Mouse (Mus musculus) neural tube, embryonic 14.5 days (tissue): ENCODE measurements at regions not wholly inside any gene's neighbourhood (a gene's known extent, or its start where the extent isn't known, plus 50 kb on each side); places are given as distances from the start of the nearest gene placed in this dataset.
"Not testable (repeated sequence)": the region's sequence is repeated elsewhere in the genome, so short reads cannot be mapped to it uniquely, and the experiment has no call there.

Source experiments
- ATAC-seq: fragments of 200-750 bp; cut with Nextera tagmentation; 2 replicates; pipeline ENCODE4 v1.8.0; 2017; ENCODE audit warnings: low read depth, mild to moderate bottlenecking, moderate TSS enrichment, moderate library complexity
- H3K27ac ChIP-seq: fragments of 300-500 bp; sonication (generic); 2 replicates; pipeline ENCODE4 v1.5.1; 2014; ENCODE audit warnings: low read depth, mild to moderate bottlenecking, control low read depth, low read length, moderate library complexity, mixed read lengths
- H3K27me3 ChIP-seq: fragments of 300-500 bp; sonication (generic); 2 replicates; pipeline ENCODE4 v1.6.1; 2014; ENCODE audit warnings: low read length; ENCODE audit not compliant: control insufficient read depth, insufficient read depth
- H3K36me3 ChIP-seq: fragments of 300-500 bp; sonication (generic); 2 replicates; pipeline ENCODE4 v1.6.1; 2014; ENCODE audit warnings: low read length, mixed read lengths; ENCODE audit not compliant: control insufficient read depth, insufficient read depth
- H3K4me1 ChIP-seq: fragments of 300-500 bp; sonication (generic); 2 replicates; pipeline ENCODE4 v1.6.1; 2014; ENCODE audit warnings: low read length; ENCODE audit not compliant: control insufficient read depth, insufficient read depth
- H3K4me2 ChIP-seq: fragments of 300-500 bp; sonication (generic); 2 replicates; pipeline ENCODE4 v1.6.1; 2014; ENCODE audit warnings: mild to moderate bottlenecking, low read depth, low read length, control low read depth
- H3K4me3 ChIP-seq: fragments of 300-500 bp; sonication (generic); 2 replicates; pipeline ENCODE4 v1.5.1; 2014; ENCODE audit warnings: low read depth, low read length, control low read depth, mixed read lengths
- H3K9ac ChIP-seq: fragments of 300-500 bp; sonication (generic); replicated peaks from 2 replicates; pipeline ENCODE4 v1.6.1; 2014; ENCODE audit warnings: low read depth, mild to moderate bottlenecking, control low read depth, low read length, mixed read lengths
- H3K9me3 ChIP-seq: fragments of 300-500 bp; sonication (generic); 2 replicates; pipeline ENCODE4 v1.6.1; 2016; ENCODE audit warnings: low read length; ENCODE audit not compliant: control insufficient read depth
- WGBS: fragments of 180-500 bp; shearing (Covaris S2); extraction: QIAGEN DNeasy Blood & Tissue Kit; methylation state at CpG from one replicate; pipeline ENCODE4 v1.1.7; 2014; 5-methylcytosine and 5-hydroxymethylcytosine counted together

DNA sequence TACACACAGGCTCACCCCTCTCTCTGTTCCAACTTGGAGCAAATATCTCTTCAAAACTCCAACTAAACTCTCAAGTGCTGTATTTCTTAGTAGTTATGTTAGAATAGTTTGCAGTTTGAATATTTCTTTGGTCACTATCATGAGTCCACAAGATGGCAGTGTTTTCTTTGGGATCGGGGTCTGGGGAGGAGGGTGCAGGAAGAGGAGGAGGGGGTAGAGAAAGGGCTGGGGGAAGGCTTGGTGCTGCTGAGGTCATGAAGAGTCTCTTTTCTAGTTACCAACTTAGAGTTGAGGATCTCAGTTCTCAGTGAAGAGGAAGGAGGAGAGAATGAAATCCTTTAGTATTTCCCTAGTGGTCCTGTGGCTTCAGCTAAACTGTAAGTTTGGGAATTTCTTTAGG, 188.1 kb upstream of the Olfr1507 start:
- not testable (repeated sequence) for H3K9me3 ChIP-seq, H3K27me3 ChIP-seq, H3K4me1 ChIP-seq, H3K9ac ChIP-seq, H3K4me2 ChIP-seq, ATAC-seq, H3K36me3 ChIP-seq, H3K27ac ChIP-seq, H3K4me3 ChIP-seq
- no CpG with 5 or more reads among the region's 1 CpGs for WGBS

DNA sequence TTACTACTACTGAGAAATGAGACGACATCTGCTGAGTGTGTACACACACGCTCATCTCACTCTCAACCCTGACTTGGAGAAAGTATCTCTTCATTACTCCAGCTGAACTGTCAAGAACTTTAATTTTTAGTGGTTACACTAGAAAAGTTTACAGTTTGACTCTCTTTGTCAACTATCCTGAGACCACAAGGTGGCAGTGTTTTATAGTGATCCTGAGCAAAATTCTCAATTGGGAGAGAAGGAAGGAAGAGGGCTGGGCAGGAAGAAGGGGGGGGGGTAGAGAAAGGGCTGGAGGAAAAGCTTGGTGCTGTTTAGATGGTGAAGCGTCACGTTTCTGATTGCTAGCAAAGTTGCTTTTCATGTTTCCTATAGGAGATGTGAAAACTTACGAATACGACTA, 158.8 kb upstream of the Olfr1507 start:
- H3K4me3 ChIP-seq = no peak overlapping the region
- no peak for ATAC-seq
- H3K27me3 ChIP-seq = no peaks in the 10 kb centered on the region
- no peaks in the 10 kb centered on the region for H3K4me1 ChIP-seq
- no peak overlapping the region for H3K27ac ChIP-seq
- H3K4me2 ChIP-seq = no peak overlapping the region
- H3K9me3 ChIP-seq = 0 out of 2 replicates have a peak, but pooled peaks cover 2% of the 10 kb centered on the region
- no peak overlapping the region for H3K9ac ChIP-seq
- no peaks in the 10 kb centered on the region for H3K36me3 ChIP-seq
- WGBS = 67% methylated on average over 6 of the region's 6 CpGs

DNA sequence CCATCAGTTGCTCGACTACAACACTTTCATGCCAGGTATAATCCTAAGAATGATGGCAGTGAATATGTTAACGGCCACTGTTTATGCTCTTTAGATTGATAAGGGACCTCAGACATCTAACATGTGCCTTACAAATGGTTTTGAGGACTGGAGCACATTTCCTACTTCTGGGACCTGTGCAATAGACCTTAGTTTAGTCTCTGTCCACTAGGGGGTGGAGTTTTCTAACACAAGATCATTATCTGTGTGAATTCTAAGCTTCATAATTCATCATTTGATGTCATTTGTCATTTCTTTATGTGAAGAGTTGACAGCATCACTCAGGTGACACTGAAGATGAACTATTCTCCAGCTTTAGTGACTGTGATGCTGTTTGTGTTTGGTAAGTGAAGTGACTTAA, 142.6 kb upstream of the Olfr1507 start:
- no peaks in the 10 kb centered on the region for H3K4me1 ChIP-seq
- no peak overlapping the region for H3K9ac ChIP-seq
- no peak overlapping the region for H3K27ac ChIP-seq
- H3K36me3 ChIP-seq = no peaks in the 10 kb centered on the region
- H3K27me3 ChIP-seq = no peaks in the 10 kb centered on the region
- H3K9me3 ChIP-seq = no peaks in the 10 kb centered on the region
- H3K4me3 ChIP-seq = no peak overlapping the region
- ATAC-seq = no peak
- 80% methylated on average over 2 of the region's 2 CpGs for WGBS
- H3K4me2 ChIP-seq = no peak overlapping the region

DNA sequence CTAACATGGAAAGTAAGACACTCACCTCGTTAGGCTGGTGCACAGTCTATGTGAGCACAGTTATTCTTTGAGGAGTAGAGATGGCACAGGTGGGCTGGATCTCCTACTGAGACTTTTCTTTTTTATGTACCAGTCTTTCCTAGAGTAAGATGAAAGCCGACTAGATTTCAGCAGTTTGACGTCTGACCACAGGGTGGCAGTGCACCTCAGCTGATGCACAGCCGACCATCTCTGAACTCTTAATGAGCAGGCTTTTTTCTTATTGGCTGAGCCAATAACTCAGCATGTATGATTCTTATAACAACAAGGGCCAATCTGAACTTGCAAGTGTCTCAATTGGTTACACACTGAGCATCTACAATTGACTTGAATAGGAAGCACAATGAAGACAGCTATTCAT, 126.6 kb upstream of the Olfr1507 start:
- no peaks in the 10 kb centered on the region for H3K9me3 ChIP-seq
- H3K9ac ChIP-seq = no peak overlapping the region
- H3K4me1 ChIP-seq = no peaks in the 10 kb centered on the region
- 42% methylated on average over 4 of the region's 4 CpGs for WGBS
- no peaks in the 10 kb centered on the region for H3K36me3 ChIP-seq
- H3K4me3 ChIP-seq = no peak overlapping the region
- ATAC-seq = no peak
- no peak overlapping the region for H3K4me2 ChIP-seq
- H3K27ac ChIP-seq = no peak overlapping the region
- H3K27me3 ChIP-seq = no peaks in the 10 kb centered on the region

DNA sequence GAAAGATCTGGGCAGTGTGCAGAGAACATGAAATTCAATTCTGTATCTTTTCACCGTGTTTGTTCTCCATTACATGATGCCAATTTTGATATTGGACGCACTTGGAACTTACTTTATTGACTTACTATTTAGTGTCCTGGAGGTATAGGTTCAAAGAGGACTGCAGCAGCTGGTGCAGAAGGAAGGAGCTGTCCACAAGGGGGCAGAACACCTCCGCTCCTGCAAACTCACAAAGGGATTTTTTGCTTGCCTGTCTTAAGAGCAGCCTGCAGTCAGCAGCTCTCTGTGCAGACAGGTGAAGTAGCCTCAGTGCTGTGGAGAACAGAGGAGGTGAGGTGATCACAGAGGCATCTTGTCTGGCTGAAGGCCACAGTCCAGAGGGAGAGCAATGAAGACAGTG, 84.8 kb upstream of the Olfr1507 start:
- no peak for ATAC-seq
- Histone ChIP-seq H3K27me3 (no peaks in the 10 kb centered on the region), H3K4me1 (no peaks in the 10 kb centered on the region), H3K27ac (no peak overlapping the region), H3K4me2 (no peak overlapping the region), H3K9me3 (no peaks in the 10 kb centered on the region), H3K4me3 (no peak overlapping the region), H3K36me3 (no peaks in the 10 kb centered on the region), H3K9ac (no peak overlapping the region)
- 41% methylated on average over 3 of the region's 3 CpGs for WGBS

DNA sequence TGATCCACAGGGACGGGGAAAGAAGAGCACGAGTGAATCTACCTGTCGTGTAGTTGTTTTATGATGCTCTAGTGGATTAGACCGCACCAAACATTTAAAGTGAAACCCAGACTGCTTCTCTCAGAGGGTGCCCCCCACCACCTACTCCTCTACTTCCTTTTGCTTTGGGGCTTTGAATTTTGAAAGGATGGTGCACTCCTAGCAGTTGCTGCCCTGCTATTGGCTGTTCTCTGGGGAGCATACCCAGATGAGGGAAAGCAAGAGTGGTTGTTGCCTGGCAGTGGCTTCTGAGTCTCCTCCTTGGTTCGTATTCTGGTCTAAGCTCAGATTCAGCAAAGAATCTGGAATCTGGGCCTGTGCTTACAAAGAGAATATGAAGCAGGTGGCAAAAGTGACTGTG, 71.4 kb upstream of the Olfr1507 start:
- no peak for ATAC-seq
- Histone ChIP-seq H3K9me3 (no peaks in the 10 kb centered on the region), H3K4me3 (no peak overlapping the region), H3K9ac (no peak overlapping the region), H3K27ac (no peak overlapping the region), H3K4me1 (no peaks in the 10 kb centered on the region), H3K4me2 (no peak overlapping the region), H3K27me3 (no peaks in the 10 kb centered on the region), H3K36me3 (no peaks in the 10 kb centered on the region)
- WGBS = 76% methylated on average over 5 of the region's 5 CpGs

DNA sequence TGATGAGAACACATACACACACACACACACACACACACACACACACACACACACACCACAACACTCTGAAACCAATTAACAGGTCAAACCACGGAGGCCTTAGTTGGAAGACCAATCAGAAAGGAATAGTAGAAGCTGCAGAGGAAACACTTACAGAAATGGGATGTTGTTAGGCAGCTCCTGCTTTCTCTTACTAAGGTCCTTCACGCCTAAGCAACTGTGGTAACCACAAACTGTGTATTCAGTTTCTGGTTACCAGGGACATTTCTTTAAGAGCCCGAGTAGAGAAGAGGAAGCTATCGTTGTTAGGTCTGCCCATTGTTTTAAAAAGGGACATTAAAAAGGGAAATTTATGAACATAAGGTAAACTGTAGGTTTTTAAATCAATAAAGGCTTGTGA, 70.1 kb upstream of the Olfr1507 start:
- Histone ChIP-seq H3K9ac (no peak overlapping the region), H3K9me3 (no peaks in the 10 kb centered on the region), H3K27ac (no peak overlapping the region), H3K4me2 (no peak overlapping the region), H3K36me3 (no peaks in the 10 kb centered on the region), H3K4me3 (no peak overlapping the region), H3K27me3 (no peaks in the 10 kb centered on the region), H3K4me1 (no peaks in the 10 kb centered on the region)
- 65% methylated on average over 4 of the region's 4 CpGs for WGBS
- no peak for ATAC-seq

DNA sequence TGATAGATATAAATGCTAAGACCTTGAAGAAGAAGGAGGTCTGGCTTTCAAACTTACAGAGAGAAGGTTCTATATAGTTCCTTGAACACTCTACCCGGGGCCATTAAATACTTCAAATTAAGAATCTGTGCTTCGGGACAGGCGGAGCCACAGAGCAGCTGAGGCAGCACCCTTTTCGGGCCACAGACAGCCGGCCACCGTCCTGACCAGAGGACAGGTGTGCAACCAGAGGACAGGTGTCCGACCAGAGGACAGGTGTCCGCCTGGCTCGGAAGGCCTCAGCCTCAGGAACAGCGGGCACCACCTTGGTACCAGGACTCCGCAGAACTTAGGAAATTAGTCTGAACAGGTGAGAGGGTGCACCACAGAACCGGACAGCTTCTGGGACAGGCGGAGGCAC, 60.8 kb upstream of the Olfr1507 start:
- H3K36me3 ChIP-seq, H3K27ac ChIP-seq, H3K4me1 ChIP-seq, H3K27me3 ChIP-seq, H3K9me3 ChIP-seq, ATAC-seq, H3K4me3 ChIP-seq, H3K9ac ChIP-seq, H3K4me2 ChIP-seq: not testable (repeated sequence)
- 94% methylated on average over 13 of the region's 13 CpGs for WGBS

DNA sequence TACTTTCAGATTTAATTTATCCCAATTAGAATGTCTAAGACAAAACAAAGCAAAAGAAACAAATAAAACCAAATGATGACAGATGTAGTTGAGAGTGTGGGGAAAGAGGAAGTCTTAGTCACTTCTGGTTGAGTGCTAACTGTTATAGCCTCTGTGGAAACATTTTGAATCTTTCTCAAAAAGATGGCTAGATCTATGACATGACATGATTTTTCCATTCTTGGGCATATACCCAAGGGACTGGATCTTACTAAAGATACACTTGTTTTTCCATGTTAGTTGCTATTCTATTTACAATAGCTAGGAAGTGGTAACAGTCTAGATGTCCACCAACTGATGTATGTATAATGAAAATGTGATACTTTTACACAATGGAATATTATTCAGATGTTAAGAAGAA, 57.9 kb upstream of the Olfr1507 start:
- no peak overlapping the region for H3K4me3 ChIP-seq
- no peaks in the 10 kb centered on the region for H3K36me3 ChIP-seq
- no peak overlapping the region for H3K9ac ChIP-seq
- no peak overlapping the region for H3K27ac ChIP-seq
- H3K27me3 ChIP-seq = no peaks in the 10 kb centered on the region
- no peak for ATAC-seq
- no peaks in the 10 kb centered on the region for H3K4me1 ChIP-seq
- no peak overlapping the region for H3K4me2 ChIP-seq
- H3K9me3 ChIP-seq = no peaks in the 10 kb centered on the region

DNA sequence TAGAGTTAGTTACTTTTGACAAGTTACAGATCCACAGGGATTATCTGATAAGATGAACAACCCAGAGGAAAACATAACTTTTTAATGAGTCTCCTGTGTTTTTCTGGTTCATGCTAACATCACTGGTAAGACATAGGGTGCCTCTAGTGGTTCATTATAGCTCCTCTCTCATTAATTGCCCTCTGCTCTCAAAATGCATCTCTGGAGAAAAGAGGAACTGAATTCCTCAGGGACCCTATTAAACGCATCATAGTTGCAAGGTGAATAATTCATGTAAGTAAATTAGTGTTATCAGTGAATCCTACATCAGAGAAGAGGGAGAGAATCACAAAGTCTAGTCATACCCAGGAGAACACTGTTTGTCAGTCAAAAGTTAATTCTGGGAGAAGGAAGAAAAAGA, 52.4 kb upstream of the Olfr1507 start:
- Histone ChIP-seq H3K4me2 (no peak overlapping the region), H3K36me3 (no peaks in the 10 kb centered on the region), H3K27ac (no peak overlapping the region), H3K9ac (no peak overlapping the region), H3K4me1 (no peaks in the 10 kb centered on the region), H3K27me3 (no peaks in the 10 kb centered on the region), H3K9me3 (no peaks in the 10 kb centered on the region), H3K4me3 (no peak overlapping the region)
- ATAC-seq = no peak
- WGBS = 67% methylated on average over 1 of the region's 1 CpGs
